Mouse (Mus musculus) 3134 (cell line): ENCODE data around the gene Vav3.
"Not testable (repeated sequence)": the region's sequence is repeated elsewhere in the genome, so short reads cannot be mapped to it uniquely, and the experiment has no call there.

Source experiments
- DNase-seq: peaks from one replicate; pipeline ENCODE4 v3.0.0-alpha.2; 2011; ENCODE audit warnings: low spot score; ENCODE audit not compliant: insufficient read length; ENCODE audit errors: extremely low read depth

Gene Vav3

DNA sequence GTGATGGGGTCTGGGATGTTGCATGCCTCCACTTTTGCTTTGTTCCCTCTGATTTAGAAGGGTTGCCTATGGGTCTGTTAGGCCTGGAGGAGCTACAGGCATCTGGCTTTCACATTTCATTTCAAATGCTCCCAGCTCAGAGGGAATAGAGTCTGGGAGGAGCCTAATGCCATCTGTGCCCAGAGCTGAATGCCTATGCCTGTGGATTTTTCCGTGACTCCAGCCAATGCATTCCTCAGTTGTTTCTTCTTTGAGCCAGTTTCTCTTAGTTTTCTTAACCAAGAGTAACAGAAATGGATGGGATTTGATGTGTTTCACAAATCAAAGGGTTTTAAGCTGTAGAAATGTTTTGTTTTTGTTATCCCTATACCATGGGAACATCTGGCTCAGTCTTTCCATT lies 90.8 kb downstream of the Vav3 start:
- DNase-seq = peak; percentile 19

DNA sequence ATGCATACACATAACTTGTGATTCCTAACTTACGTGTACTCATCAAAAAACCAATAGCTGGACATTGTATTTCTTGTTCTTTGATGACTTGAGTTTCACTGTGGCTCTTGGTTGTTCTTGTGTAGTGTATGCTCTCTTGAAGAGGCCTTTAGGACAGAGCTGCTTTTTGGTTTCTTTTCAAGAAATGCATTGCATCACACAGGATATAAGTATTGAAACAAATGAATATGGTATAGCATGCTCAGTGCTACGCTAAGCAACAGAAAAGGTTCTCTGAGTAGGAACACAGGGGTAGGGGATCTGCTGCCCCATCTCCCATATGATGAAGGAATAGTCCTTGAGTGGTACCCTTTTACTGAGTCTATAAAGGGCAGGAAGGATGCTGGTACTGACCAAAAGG lies 98.1 kb downstream of the Vav3 start:
- DNase-seq = no peak

DNA sequence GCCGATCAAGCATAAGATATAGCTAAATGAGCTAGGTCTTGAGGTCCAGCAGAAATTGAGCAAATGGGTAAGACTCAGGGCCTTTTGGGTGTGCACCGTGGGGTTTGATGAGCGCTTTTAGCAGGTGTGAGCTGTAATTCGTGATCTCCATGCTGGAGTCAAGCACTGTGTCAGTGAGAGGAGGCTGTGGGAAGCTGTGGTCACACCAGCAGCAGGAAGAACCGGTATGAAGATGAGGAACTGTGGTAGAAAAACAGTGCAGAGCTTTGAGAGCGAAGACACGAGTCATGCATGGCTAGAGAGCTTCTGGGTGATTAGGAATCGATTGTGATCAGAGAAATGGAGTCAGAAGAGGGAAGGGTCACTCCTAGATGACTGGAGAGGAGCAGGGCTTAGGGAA lies 98.8 kb downstream of the Vav3 start:
- DNase-seq = no peak

DNA sequence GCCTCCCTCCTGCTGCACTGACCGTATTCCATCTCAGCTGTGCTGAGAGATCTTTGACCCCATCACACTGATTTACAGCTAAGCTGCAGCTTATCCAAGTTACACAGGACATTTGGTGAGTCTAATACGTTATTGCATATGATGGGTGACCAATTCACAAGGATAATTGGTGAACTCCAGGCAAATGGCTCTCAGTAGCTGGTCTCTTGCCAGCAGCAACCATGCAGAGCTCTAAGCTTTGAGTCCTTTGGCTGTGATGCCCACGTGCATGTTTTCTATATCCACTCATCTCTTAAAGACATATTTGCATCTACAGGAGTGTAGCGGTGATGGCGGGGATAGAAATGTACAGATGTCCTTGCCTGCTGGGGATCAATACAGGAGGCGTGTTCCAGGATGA lies 99.5 kb downstream of the Vav3 start:
- no peak for DNase-seq

DNA sequence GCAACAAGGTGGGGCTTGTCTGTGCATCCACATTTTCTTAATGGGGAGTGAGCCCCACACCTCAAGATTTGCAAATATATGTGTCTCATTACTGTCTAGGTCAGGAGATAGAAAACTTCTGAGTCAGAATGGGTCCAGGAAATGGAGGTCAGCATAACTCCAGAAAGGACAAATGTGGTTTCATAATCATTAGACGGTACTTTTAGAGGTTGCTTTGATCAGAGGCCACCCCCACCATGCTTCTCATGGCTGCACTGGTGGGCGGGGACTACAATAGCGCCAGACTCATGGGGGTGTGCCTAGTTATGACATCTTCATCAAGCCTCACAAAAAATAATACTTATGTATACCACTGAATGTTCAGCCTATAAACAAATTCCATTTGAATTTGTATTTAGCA lies 103.6 kb downstream of the Vav3 start:
- no peak for DNase-seq

DNA sequence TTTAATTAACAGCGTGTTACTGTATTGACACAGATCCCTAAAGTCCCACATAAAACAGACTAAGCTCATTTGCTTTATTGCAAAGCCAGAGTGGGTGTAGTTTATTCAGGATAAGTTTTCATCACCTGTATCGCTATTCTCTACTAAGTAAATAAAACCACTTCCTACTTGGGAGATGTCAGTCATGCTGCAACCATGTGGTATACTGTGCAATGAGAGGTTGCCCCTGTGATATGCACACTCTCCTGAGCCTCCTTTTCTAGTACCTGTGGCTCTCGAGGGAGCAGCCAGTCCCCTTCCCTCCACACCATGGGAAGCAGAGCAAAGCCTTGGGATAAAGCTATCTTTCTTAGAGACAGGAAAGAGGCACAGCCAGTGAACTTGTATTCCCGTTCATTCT lies 106.5 kb downstream of the Vav3 start:
- DNase-seq = no peak

DNA sequence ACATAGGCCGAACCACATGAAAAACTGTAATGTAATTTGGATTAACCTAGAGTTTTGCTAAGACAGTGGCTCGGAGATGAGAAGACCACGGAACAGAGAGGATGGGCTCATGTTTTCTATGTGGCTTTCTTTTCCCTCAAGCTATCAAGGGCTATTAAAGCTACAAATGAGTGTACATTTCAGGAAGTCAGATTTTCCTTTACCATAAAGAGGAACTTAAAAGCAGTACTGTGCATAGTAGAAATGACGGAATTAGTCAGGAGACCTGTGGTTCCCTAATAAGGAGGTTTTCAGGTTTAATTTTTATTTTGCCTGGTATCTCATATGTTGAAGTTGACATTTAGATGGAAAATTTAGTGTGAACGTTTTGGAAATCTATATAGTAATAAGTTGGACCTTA lies 107.8 kb downstream of the Vav3 start:
- not testable (repeated sequence) for DNase-seq

DNA sequence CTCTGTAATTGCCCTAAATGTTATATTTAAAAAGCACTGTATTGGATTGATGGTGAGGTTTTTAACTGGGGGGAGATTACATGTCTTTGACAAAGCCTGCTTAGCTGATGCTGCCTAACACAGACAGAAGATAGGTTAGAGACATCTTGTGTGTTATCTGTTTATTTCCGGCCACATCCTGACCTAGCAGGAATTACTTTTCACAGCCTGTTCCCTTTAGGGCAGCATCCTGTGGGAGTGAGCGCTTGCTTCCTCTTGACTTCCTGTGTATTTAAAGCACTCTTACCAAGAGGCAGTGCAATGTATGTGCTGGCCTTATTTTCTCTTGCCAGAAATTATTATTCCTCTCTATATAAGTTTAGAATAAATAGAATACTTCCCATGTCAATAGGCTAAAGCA lies 111.5 kb downstream of the Vav3 start:
- DNase-seq = no peak

DNA sequence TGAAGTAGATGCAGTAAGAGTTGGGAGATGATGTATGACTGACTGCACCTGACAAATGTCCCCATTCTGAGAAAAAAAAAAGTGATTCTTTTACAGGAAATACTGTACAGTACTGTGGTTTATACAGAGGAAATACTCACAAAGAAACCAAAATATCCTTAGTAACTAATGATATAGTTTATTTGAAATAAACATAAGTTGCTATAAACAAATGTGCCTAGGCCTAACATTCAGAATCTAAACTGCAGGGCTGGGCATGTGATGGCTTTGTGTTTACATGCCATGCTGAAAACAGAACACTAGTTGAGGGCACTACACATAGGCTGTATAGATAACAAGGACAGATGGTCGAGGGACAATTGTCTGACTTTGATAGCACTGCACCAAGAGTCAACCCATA lies 114.2 kb downstream of the Vav3 start:
- no peak for DNase-seq

DNA sequence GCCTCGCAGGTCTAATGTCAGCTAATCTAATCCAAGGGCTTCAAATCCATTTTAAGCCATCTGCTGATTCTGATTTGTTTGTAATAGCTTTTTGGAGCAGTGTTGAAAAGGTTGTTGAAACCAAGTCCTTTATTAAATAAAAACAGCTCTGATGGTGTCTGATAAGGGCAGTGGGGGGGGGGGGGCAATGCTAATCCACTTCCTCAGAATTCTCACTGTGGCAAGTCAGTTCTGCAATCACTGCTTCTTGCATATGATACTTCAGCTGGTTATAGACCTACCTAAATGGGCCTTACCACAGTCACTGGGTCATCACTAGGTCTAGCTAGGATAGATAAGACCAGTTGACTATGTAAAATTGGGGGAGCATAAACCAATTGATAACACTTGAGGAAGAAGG lies 115.9 kb downstream of the Vav3 start:
- no peak for DNase-seq

DNA sequence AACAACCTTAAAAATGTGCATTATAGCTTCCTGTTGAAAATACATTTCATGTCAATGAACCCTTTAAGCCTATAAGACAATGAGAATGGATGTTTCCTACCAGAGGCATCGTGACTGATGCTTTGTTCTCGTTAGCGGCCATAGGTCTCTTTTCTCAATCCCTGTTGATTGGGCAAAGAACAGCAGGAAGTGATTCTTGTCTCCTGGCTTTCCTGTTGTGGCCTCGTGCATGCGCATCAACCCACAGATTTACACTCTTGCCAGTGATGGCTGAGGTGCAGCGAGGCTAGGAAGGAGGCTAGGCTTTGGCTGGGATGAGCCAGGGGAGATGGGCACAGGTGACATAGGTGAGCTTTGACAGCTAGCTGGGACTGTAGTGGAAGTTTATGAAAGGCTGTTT lies 123.2 kb downstream of the Vav3 start:
- no peak for DNase-seq

DNA sequence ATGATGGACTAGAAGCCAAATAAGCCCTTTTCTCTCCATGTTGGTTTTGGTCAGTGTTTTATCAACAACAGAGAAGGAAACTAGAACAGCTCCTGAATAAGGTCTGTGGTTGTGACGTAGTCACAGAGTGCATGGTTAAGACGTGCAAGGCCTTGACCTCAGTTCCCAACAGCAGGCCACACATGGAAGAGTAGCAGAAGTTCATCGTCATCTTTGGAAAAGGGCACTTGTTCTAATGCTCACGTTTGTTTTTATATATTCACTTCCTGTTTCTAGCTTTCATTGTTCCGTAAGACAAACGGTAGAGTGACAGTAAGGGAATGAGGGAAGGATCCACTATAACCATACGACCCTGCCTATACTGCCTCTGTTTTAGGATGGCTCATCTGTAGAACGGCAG lies 124.1 kb downstream of the Vav3 start:
- DNase-seq = no peak

DNA sequence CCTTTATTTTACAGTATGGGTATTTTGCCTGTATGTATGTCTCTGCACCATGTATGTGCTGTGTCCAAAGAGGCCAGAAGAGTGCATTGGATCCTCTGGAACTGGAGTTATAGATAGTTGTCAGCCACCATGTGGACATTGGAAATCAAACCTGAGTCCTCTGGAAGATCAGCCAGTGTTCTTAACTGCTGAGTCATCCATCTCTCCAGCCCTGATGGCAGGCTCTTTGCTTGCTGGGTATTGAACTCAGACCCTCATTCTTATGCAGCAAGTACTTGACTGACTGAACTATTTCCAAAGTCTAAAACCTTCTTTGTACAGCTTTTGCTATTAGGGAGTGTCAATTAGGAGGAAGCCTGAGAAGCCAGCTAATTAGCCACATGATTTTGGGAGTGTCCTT lies 126.1 kb downstream of the Vav3 start:
- peak; percentile 16 for DNase-seq

DNA sequence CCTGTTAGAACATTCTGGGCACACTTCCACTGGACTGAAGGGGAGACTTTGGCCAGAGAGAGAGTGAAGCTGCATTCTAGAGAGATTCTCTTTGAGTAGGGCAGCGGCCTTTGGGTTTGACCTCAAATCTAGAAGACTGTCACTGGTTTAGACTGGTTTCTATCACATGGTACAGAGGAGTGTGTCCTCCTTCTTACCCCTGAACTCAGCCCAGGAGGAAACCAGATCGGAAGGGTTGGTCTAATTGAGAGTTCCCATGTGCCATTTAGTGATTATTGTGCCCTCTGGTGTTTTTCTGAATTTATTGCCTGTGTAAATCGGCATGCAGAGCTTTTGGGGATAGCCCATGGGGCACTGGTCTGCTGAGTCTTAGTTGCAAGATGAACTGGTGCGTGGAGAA lies 126.8 kb downstream of the Vav3 start:
- DNase-seq = peak; percentile 14

DNA sequence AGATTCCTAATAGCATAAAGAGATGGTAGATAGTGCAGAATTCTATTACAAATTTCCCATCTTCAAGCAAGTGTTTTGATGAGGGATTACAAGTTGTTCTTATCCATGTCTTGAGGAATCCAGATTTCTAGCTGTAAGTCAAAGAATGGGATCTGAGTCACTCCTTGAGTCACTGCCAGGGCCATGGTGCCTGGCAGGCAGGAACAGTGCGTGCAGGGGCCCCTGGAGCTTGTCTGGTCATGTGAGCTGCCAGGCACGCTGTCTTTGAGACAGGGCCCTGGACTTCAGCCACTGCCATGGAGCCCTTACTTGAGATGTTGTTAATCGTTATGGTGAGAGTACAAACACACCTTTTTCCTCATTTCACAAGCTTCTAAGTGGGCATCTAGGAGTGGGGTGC lies 129.0 kb downstream of the Vav3 start:
- peak; percentile 84 for DNase-seq

DNA sequence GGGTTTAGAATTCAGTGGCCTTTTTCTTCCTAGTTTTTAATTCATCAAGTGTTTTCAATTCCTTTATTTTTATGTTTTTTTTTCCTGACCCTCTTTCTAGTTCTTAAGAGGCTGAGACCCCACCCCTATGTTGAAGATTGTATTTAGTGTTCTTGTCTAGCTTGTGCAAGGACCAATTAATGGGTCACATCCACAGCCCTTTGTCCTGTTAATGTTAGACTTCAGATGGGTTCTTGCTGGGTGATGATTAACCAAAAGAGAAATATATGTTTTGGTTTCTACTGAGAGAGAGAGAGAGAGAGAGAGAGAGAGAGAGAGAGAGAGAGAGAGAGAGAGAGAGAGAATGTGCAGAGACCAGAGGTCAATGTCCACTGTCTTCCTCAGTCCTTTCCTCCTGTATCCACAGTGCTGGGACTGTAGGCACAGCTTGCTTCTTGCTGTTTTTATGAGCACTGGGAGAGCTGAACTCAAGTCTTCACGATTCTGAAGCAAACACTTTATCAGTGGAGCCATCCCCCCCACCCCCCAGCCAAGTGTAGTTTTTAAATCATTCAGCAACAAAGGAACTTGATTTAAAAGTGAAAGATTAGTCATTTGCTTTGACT lies 130.3 kb downstream of the Vav3 start:
- no peak for DNase-seq

DNA sequence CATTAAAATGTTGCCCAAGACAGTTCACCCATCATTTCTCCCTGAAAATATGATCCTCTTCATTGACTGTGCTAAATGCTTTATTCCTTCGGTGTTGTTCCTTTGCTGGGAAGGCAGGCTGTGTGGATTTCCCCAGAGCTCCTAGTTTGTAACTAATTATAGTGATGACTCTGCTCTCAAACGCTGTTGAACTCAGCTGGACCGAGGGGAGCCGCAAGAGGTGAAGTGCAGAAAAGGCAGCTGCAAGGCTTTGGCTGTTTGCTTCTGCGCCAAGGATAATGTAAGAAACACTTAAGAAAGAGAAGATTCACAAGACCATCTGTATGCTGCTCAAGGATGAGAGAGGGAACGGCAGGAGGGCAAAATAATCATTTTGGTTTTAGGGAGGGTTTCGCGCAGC lies 136.1 kb downstream of the Vav3 start:
- no peak for DNase-seq

DNA sequence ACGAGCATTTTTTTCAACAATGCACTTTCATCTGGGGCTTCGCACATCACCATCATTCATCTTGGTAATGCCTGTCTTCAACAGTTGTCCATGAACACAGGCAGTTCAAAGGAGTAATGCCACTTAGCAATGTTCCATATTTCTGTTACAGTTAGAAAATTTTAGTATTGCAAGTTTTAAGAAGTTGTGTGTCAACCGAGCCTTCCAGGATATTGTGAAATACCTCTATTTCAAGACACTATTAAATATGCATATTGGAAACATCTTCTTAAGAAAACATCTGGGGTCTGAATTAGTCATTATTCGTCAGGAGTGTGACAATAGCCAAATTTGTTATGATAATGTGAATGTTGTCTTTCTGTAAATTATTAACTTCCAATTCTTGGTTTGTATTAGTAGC lies 137.8 kb downstream of the Vav3 start:
- no peak for DNase-seq

DNA sequence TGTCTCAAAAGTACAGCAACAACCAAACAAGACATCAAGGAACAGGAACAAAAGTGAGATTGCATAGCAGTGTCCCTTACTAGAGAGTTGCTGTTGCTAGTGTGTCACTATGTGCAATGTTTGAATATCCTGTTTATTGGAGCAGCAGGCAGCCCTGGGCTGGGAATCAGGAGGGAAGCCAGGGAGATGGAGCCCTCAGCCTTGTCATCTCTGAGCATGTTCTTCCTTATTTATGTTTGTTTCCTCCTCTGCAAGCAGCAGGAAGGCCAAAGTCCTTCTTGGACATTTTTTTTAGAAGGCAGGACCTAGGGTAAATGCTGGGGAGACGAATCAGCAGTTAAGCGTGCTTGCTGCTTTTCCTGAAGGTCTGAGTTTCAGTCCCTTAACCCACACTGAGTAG lies 140.2 kb downstream of the Vav3 start:
- no peak for DNase-seq

DNA sequence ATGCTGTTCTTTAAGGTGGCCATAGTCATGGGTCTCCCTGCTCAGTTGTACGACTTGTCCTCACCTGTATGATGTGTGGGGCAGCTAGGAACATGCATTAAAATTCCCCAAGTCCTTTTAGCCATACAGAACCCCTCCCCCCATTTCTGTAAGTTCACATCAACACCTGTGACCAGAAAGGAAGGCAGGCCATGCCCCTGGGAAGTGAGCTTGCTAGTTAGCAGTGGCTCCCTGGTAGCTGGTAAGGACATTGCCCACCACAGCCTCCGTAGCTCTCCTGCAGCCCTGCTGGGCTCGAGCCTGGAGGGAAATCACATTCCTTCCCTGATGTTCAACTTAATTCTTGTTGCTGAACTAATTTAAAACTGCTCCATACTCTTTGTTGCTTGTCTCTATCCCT lies 146.3 kb downstream of the Vav3 start:
- DNase-seq = no peak

DNA sequence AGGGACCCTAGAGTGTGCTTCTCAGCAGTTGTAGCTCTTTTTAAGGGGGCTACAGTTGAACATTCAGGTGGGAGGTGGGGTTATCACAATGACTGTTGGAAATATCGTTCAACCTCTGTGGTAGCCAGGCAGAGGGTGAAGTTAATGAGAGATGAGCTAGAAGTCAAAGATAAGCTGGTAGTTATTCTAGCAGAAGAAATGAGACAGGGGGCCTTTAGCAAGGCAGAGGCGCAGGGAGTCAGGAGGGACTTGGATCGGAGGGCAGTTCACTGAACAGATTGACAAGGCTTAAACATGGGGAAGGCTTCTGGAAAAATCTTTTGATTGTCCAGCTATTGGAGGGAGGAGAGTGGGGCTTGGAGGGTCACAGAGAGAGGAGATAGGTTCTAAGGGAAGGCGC lies 147.4 kb downstream of the Vav3 start:
- no peak for DNase-seq

DNA sequence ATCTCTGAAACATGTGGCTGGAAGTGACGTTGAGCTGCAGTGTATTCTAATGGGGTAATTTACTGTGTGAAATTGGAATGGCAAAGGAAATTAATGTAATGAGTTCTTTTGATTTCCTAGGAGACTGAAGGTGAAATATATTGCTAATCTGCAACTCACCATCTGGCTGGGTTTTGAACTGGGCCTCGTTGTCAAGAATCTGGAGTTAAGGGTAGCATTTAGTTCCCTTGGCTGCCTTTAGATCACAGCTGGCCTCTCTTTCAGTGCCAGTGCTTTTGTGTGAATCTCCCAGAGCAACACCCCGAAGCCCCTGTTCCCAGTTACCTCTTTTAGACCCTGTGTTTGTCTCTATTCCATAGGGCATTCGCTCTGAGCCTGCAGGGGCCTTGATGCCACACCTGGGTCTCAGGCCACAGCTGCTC lies 148.3 kb downstream of the Vav3 start:
- DNase-seq = no peak

DNA sequence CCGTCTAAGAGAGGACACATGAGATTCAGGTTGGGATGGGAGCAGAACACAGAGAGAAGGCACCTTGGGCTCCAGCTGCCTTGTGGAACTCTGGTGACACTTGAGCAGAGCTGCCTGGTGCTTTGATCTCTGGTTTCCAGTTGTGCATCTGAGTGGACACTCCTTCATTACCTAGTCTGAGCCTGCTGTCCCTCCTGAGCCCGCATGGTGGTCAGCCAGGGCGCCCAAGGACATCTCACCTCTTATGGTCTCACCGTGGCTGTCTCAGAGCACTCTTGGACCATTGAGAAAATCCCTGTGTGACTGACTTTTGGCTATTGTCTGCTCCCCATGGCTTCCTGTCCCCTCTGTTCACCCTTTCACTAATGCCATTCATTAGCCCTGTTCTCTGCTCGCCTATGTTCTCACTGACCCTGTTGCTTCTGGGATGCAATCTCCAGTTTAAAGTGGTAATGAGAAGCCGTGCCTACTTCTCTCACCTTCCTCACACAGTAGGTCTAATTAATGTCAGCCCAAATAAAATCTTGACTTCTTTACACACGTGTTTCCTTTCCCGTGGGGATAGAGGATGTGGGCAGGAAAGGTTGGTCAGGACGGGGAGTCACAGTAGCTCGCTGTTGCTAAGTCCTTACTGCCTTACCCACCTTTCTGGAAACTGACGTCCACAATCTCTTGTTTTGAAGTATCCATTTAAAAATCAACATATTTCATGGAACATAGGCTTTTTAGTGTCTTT lies 150.3 kb downstream of the Vav3 start:
- DNase-seq = no peak
